ENCODE assay signal across 16 mouse cellular contexts in genomic region chr1:185047516-185048247, GRCm38 (mm10). TPM values are rescaled to one million over a fixed set of nuclear protein-coding genes. Genes with fewer than 3 reads are reported as not detected.
DNase-seq lines count a peak whose midpoint lies in the region; ATAC-seq and TF ChIP-seq lines count a peak whose summit lies in the region.
"Had no signal": no experiment of that assay in that cellular context is flagged by ENCODE, and none has a peak within 500 bp of the region (broad histone marks: within the 10 kb centered on the region; RNA-seq: fewer than 3 reads in every experiment).

No protein-coding gene starts in this region.

- H3K27me3 ChIP-seq in liver, adult 2 months (ENCODE audit: control insufficient read depth, insufficient read depth, low read length) = no peaks in the 10 kb centered on the region
- no peaks in the 10 kb centered on the region for H3K27me3 ChIP-seq in liver, postnatal 0 days (ENCODE audit: insufficient read depth, low read length)
- H3K27me3 ChIP-seq in heart, postnatal 0 days (ENCODE audit: control insufficient read depth, insufficient read depth, low read length) = no peaks in the 10 kb centered on the region
- no peaks in the 10 kb centered on the region for H3K27me3 ChIP-seq in stomach, postnatal 0 days (ENCODE audit: control insufficient read depth, insufficient read depth, low read length)
- H3K27me3 ChIP-seq: forebrain, embryonic 13.5 days; hindbrain, embryonic 15.5 days; limb, embryonic 13.5 days; neural tube, embryonic 12.5 days; Patski had no signal

- ATAC-seq in liver, postnatal 0 days = no peak
- peak; percentile 82 for ATAC-seq in heart, postnatal 0 days (ENCODE audit: insufficient read depth, low read depth)
- peak; percentile 40; the same call in 1 of the 2 replicates for ATAC-seq in stomach, postnatal 0 days (ENCODE audit: low FRiP score, low TSS enrichment)
- no peak for ATAC-seq in cerebellum, adult (ENCODE audit: insufficient number of reproducible peaks, low FRiP score, low TSS enrichment)
- no peak for ATAC-seq in activated CD4-positive, CD25-positive, alpha-beta regulatory T cell, adult 4 months
- ATAC-seq: forebrain, embryonic 13.5 days; Patski had no signal

- peak; percentile 5 to 10 for DNase-seq in adrenal gland, postnatal 36 days
- no peak for DNase-seq in adrenal gland, postnatal 10 days
- peak; percentile 13 for DNase-seq in liver, adult 2 months (ENCODE audit: extremely low read depth, low read depth, low spot score)
- DNase-seq in liver, postnatal 0 days = no peak
- DNase-seq in heart, postnatal 0 days (ENCODE audit: low spot score) = peak; percentile 53
- DNase-seq in stomach, postnatal 0 days (ENCODE audit: low spot score) = no peak
- DNase-seq: gastrocnemius, postnatal 10 days; kidney, adult 2 months had no signal

- no peaks in the 10 kb centered on the region for H3K9me3 ChIP-seq in liver, postnatal 0 days (ENCODE audit: low read length)
- no peaks in the 10 kb centered on the region for H3K9me3 ChIP-seq in heart, postnatal 0 days (replicated peaks; ENCODE audit: control insufficient read depth, low read length)
- H3K9me3 ChIP-seq in stomach, postnatal 0 days (ENCODE audit: control insufficient read depth, low read length) = no peaks in the 10 kb centered on the region
- H3K9me3 ChIP-seq: forebrain, embryonic 13.5 days; hindbrain, embryonic 15.5 days; limb, embryonic 13.5 days; neural tube, embryonic 12.5 days had no signal

- H3K4me3 ChIP-seq in liver, adult 2 months (ENCODE audit: insufficient read depth, low read depth, low read length) = no peak overlapping the region
- H3K4me3 ChIP-seq in liver, postnatal 0 days (ENCODE audit: low read depth, low read length) = no peak overlapping the region
- no peak overlapping the region for H3K4me3 ChIP-seq in heart, postnatal 0 days (ENCODE audit: low read depth, low read length)
- H3K4me3 ChIP-seq in stomach, postnatal 0 days (ENCODE audit: low read depth, low read length) = no peak overlapping the region
- H3K4me3 ChIP-seq: forebrain, embryonic 13.5 days; hindbrain, embryonic 15.5 days; limb, embryonic 13.5 days; neural tube, embryonic 12.5 days had no signal

- H3K9ac ChIP-seq in liver, adult 2 months (ENCODE audit: low read depth, low read length) = no peak overlapping the region
- no peak overlapping the region for H3K9ac ChIP-seq in liver, postnatal 0 days (replicated peaks)
- no peak overlapping the region for H3K9ac ChIP-seq in heart, postnatal 0 days (replicated peaks; ENCODE audit: low read depth, low read length)
- no peak overlapping the region for H3K9ac ChIP-seq in stomach, postnatal 0 days (ENCODE audit: low read length)
- H3K9ac ChIP-seq: forebrain, embryonic 13.5 days; hindbrain, embryonic 15.5 days; limb, embryonic 13.5 days; neural tube, embryonic 12.5 days had no signal

- WGBS in liver, adult 2 months = 74% methylated on average over 12 of the region's 12 CpGs
- WGBS in liver, postnatal 0 days (ENCODE audit: insufficient replicate concordance) = 63% methylated on average over 12 of the region's 12 CpGs
- WGBS in heart, postnatal 0 days = 24% methylated on average over 12 of the region's 12 CpGs
- 52% methylated on average over 12 of the region's 12 CpGs for WGBS in stomach, postnatal 0 days

- no peak for TF ChIP-seq EP300 in liver, postnatal 0 days (IDR thresholded peaks at IDR 0.05; ENCODE audit: low read depth)
- no peak for TF ChIP-seq EP300 in heart, postnatal 0 days (IDR thresholded peaks at IDR 0.05; ENCODE audit: low read depth)
- TF ChIP-seq EP300 in stomach, postnatal 0 days (optimal IDR thresholded peaks at IDR 0.05) = no peak

- peak overlapping the region; percentile 8; the same call in 1 of the 2 replicates for H3K27ac ChIP-seq in liver, adult 2 months (replicated peaks; ENCODE audit: insufficient read depth, low read depth, low read length)
- H3K27ac ChIP-seq in liver, postnatal 0 days (ENCODE audit: low read depth) = no peak overlapping the region
- peak overlapping the region; percentile 51 for H3K27ac ChIP-seq in heart, postnatal 0 days (ENCODE audit: low read depth)
- H3K27ac ChIP-seq in stomach, postnatal 0 days (replicated peaks) = no peak overlapping the region
- H3K27ac ChIP-seq: forebrain, embryonic 13.5 days; hindbrain, embryonic 15.5 days; limb, embryonic 13.5 days; macrophage; neural tube, embryonic 12.5 days had no signal

- H3K4me2 ChIP-seq in liver, postnatal 0 days (ENCODE audit: low read depth, low read length) = no peak overlapping the region
- H3K4me2 ChIP-seq in heart, postnatal 0 days (ENCODE audit: low read depth, low read length) = no peak overlapping the region; the same call in 1 of the 2 replicates
- H3K4me2 ChIP-seq in stomach, postnatal 0 days (replicated peaks; ENCODE audit: low read depth) = no peak overlapping the region
- H3K4me2 ChIP-seq: forebrain, embryonic 13.5 days; hindbrain, embryonic 15.5 days; limb, embryonic 13.5 days; neural tube, embryonic 12.5 days had no signal

- H3K79me2 ChIP-seq in liver, adult 2 months (ENCODE audit: control insufficient read depth, insufficient read depth, low read length) = no peaks in the 10 kb centered on the region

- no peaks in the 10 kb centered on the region for H3K36me3 ChIP-seq in liver, adult 2 months (ENCODE audit: control insufficient read depth, insufficient read depth, low read length)
- H3K36me3 ChIP-seq in liver, postnatal 0 days (replicated peaks; ENCODE audit: insufficient read depth, low read length) = no peaks in the 10 kb centered on the region
- no peaks in the 10 kb centered on the region for H3K36me3 ChIP-seq in heart, postnatal 0 days (replicated peaks; ENCODE audit: control insufficient read depth, insufficient read depth, low read length)
- H3K36me3 ChIP-seq in stomach, postnatal 0 days (ENCODE audit: control insufficient read depth, insufficient read depth, low read length) = no peaks in the 10 kb centered on the region
- H3K36me3 ChIP-seq: hindbrain, embryonic 15.5 days; limb, embryonic 13.5 days; neural tube, embryonic 12.5 days had no signal

- no peaks in the 10 kb centered on the region for H3K4me1 ChIP-seq in liver, adult 2 months (ENCODE audit: control insufficient read depth, insufficient read depth, low read length)
- H3K4me1 ChIP-seq in liver, postnatal 0 days (ENCODE audit: insufficient read depth) = no peaks in the 10 kb centered on the region
- H3K4me1 ChIP-seq in heart, postnatal 0 days (ENCODE audit: control insufficient read depth, insufficient read depth) = peaks cover 15% of the 10 kb centered on the region; the same call in 1 of the 2 replicates
- no peaks in the 10 kb centered on the region for H3K4me1 ChIP-seq in stomach, postnatal 0 days (replicated peaks; ENCODE audit: control insufficient read depth, insufficient read depth)
- H3K4me1 ChIP-seq: forebrain, embryonic 13.5 days; hindbrain, embryonic 15.5 days; neural tube, embryonic 12.5 days had no signal

- TF ChIP-seq POLR2A in liver, adult 2 months (IDR thresholded peaks at IDR 0.05; ENCODE audit: extremely low read depth, insufficient read depth, low read length) = no peak

- TF ChIP-seq CTCF in liver, adult 2 months (IDR thresholded peaks at IDR 0.05; ENCODE audit: low read depth, low read length) = no peak
- no peak for TF ChIP-seq CTCF in liver, postnatal 0 days (IDR thresholded peaks at IDR 0.05; ENCODE audit: low read depth)
- no peak for TF ChIP-seq CTCF in heart, postnatal 0 days (IDR thresholded peaks at IDR 0.05; ENCODE audit: low read depth)
- peak; percentile 25 for TF ChIP-seq CTCF in stomach, postnatal 0 days (IDR thresholded peaks at IDR 0.05; ENCODE audit: low read depth)

RNA-seq across cellular contexts. Expression of gene Mark1, which starts 48.3 kb away (rescaled TPM):
- total RNA-seq in adrenal gland, postnatal 36 days (2021) = 1 to 10 TPM; 7.0 to 8.4 TPM
- total RNA-seq in adrenal gland, postnatal 10 days (2021) = 10 to 100 TPM in 1 of 2 experiments, 1 to 10 TPM in 1; 9.5 to 11.3 TPM
- total RNA-seq in liver, adult 2 months (2014; rRNA removed) = 0.46 and 0.74 TPM in 2 replicates
- 0.49 and 0.64 TPM in 2 replicates for polyA plus RNA-seq in liver, adult 2 months (2012; rRNA removed)
- polyA plus RNA-seq in liver, postnatal 0 days (2015; fragmentation: Nextera tagmentation; extraction: Ambion mirVana) = 0.31 TPM in 2 replicates
- 10.5 and 15.2 TPM in 2 replicates for total RNA-seq in heart, postnatal 0 days (2014; rRNA removed; ENCODE audit: low replicate concordance)
- 1.0 and 1.2 TPM in 2 replicates for polyA plus RNA-seq in heart, postnatal 0 days (2015; fragmentation: Nextera tagmentation; extraction: Ambion mirVana)
- polyA plus RNA-seq in stomach, postnatal 0 days (2015; fragmentation: Nextera tagmentation; extraction: Ambion mirVana) = 1.0 and 1.4 TPM in 2 replicates
- polyA plus RNA-seq in activated CD4-positive, CD25-positive, alpha-beta regulatory T cell, adult 4 months (2017; shearing (Covaris generic)) = not detected
- polyA plus RNA-seq: macrophage had no signal

Comparison
In these comparisons a context has a peak if more than half of its experiments do, and no peak if none do; other contexts are left out.
1. DNase-seq: peak in adrenal gland, postnatal 36 days (2 of 2), liver, adult 2 months (single experiment) and heart, postnatal 0 days (single experiment); none in adrenal gland, postnatal 10 days (single experiment), liver, postnatal 0 days (single experiment) and stomach, postnatal 0 days (single experiment).
2. H3K27ac ChIP-seq: peak in liver, adult 2 months (single experiment) and heart, postnatal 0 days (single experiment); none in liver, postnatal 0 days (single experiment) and stomach, postnatal 0 days (single experiment).
3. ATAC-seq: peak in heart, postnatal 0 days (single experiment) and stomach, postnatal 0 days (single experiment); none in liver, postnatal 0 days (single experiment), cerebellum, adult (single experiment) and activated CD4-positive, CD25-positive, alpha-beta regulatory T cell, adult 4 months (single experiment).